Mouse (Mus musculus) liver, adult 2 months (tissue): ENCODE data around the gene Lamtor3. TPM values are rescaled to one million over a fixed set of nuclear protein-coding genes. Genes with fewer than 3 reads are reported as not detected.
A peak's percentile ranks its signal among the peaks of the same experiment; 100 is the strongest.

Source experiments
- DNase-seq: peaks from one replicate; pipeline ENCODE4 v3.0.0-alpha.2; 2011; ENCODE audit warnings: low read depth, low spot score; ENCODE audit errors: extremely low read depth
- H3K27ac ChIP-seq: fragments of 200-500 bp; replicated peaks from 2 replicates; pipeline ENCODE4 v1.5.1; 2012; ENCODE audit warnings: low read depth, mild to moderate bottlenecking, control low read depth, inconsistent platforms, low read length; ENCODE audit not compliant: insufficient read depth
- H3K27me3 ChIP-seq: fragments of 200-500 bp; 2 replicates; pipeline ENCODE4 v1.6.1; 2012; ENCODE audit warnings: mild to moderate bottlenecking, moderate library complexity, low read length, inconsistent platforms; ENCODE audit not compliant: control insufficient read depth, insufficient read depth
- H3K36me3 ChIP-seq: fragments of 200-500 bp; 2 replicates; pipeline ENCODE4 v1.6.1; 2012; ENCODE audit warnings: low read length, inconsistent platforms; ENCODE audit not compliant: control insufficient read depth, insufficient read depth
- H3K4me1 ChIP-seq: fragments of 200-500 bp; 2 replicates; pipeline ENCODE4 v1.6.1; 2011; ENCODE audit warnings: low read length; ENCODE audit not compliant: control insufficient read depth, insufficient read depth
- H3K4me3 ChIP-seq: fragments of 200-500 bp; 2 replicates; pipeline ENCODE4 v1.5.1; 2011; ENCODE audit warnings: low read depth, mild to moderate bottlenecking, control low read depth, low read length, moderate library complexity; ENCODE audit not compliant: insufficient read depth
- H3K79me2 ChIP-seq: fragments of 200-500 bp; 2 replicates; pipeline ENCODE4 v1.6.1; 2012; ENCODE audit warnings: inconsistent platforms, mild to moderate bottlenecking, low read length, moderate library complexity; ENCODE audit not compliant: control insufficient read depth, insufficient read depth
- H3K9ac ChIP-seq: fragments of 200-500 bp; 2 replicates; pipeline ENCODE4 v1.6.1; 2012; ENCODE audit warnings: low read depth, mild to moderate bottlenecking, control low read depth, inconsistent platforms, low read length
- CTCF ChIP-seq: fragments of 200-500 bp; IDR thresholded peaks from 2 replicates; pipeline ENCODE4 v1.5.1; 2011; ENCODE audit warnings: low read depth, low read length, control low read depth
- POLR2A ChIP-seq: fragments of 200-500 bp; IDR thresholded peaks from 2 replicates; pipeline ENCODE4 v1.6.1; 2011; ENCODE audit warnings: low read length, control low read depth; ENCODE audit not compliant: insufficient read depth; ENCODE audit errors: extremely low read depth
- WGBS: fragments of 180-500 bp; shearing (Covaris S2); methylation state at CpG from one replicate; pipeline ENCODE4 v1.1.7; 2018; 5-methylcytosine and 5-hydroxymethylcytosine counted together
- polyA plus RNA-seq: library from polyadenylated mRNA; depleted of rRNA; stranded (reverse); fragments of >200 nt; gene quantifications from 2 replicates; pipeline ENCODE4 v1.2.3, GENCODE M21; 2012
- total RNA-seq: library from RNA; depleted of rRNA; stranded (reverse); fragments of >200 nt; gene quantifications from 2 replicates; pipeline ENCODE4 v1.2.3, GENCODE M21; 2014

Lamtor3 gene
- total and polyA plus RNA-seq, 2 experiments = 10.8 to 24.5 TPM

DNA sequence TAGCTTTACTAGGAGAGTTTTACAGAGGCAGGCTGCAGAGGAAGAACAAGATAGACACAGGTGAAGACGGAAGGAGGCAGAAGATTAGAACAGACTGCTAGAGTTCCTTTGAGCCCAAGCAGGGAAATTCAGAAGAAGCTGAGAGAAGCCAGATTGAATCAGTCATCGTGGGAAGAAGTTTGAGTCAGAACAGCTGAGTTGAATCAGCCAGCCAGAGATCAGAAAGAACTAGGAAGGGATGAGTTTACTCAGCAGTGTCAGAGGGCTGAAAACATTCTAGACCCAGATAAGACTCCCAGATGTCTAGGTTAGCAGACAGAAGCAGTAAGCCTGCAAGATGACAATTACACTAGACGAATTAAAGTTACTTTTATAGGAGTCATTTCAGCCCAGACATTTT is 15.7 kb downstream of the Lamtor3 start:
- no peak for DNase-seq
- 77% methylated on average over 3 of the region's 3 CpGs for WGBS
- H3K36me3 ChIP-seq = peaks cover 4% of the 10 kb centered on the region; the same call in 1 of the 2 replicates

DNA sequence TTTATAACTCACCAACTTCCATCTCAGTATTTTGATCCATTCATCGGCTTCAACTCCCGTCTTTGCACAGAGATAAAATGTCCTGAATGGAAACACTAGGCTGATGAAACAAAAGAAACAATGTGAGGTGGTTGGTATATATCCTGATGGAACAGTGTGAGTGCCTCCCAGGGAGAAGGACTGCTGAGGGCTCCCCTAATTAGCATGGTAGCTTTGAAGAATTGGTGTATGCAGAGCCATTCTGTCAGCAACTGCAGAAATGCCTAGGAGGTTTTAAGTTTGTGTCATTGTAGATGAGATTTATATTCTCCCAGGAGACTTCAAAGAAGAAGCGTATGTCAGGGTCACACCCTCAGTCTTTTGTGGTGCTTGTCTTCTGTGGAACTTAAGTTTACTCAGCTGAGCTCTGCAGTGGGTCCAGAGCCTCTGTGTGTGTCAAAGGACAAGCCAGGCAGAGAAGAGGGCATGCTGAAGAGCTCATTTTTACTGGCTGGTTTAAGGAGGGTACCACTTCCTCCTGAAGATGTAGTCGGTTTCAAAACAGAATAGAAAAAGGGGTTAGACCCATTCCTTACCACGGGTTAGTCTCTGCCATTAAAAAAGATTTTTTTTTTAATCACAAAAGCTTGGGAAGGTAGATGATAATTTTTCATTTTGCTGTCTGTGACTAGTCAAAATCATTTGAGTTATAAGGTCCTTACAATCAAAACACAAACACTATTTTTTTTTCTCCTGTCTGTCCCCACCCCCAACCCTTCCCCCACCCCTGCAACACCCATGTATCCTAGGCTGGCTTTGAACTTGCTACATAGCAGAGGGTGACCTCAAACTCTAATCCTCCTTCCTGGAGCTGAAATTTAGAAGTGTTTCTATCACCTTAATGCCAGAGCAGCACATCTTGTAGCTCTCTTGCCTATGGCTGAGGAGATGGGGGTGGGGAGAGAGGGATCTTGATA is 17.5 kb downstream of the Lamtor3 start:
- Histone ChIP-seq H3K27ac (no peak overlapping the region), H3K4me1 (no peaks in the 10 kb centered on the region), H3K27me3 (no peaks in the 10 kb centered on the region), H3K4me3 (no peak overlapping the region), H3K36me3 (peaks cover 2% of the 10 kb centered on the region; the same call in 1 of the 2 replicates), H3K79me2 (no peaks in the 10 kb centered on the region), H3K9ac (no peak overlapping the region)
- WGBS = 77% methylated on average over 5 of the region's 5 CpGs
- TF ChIP-seq POLR2A (no peak), CTCF (no peak)
- DNase-seq = no peak

More for the DNA sequence above, 15.7 kb downstream of the Lamtor3 start:
- Histone ChIP-seq H3K79me2 (no peaks in the 10 kb centered on the region), H3K4me3 (no peak overlapping the region), H3K27me3 (no peaks in the 10 kb centered on the region), H3K9ac (no peak overlapping the region), H3K27ac (no peak overlapping the region), H3K4me1 (no peaks in the 10 kb centered on the region)
- TF ChIP-seq POLR2A (no peak), CTCF (no peak)

DNA sequence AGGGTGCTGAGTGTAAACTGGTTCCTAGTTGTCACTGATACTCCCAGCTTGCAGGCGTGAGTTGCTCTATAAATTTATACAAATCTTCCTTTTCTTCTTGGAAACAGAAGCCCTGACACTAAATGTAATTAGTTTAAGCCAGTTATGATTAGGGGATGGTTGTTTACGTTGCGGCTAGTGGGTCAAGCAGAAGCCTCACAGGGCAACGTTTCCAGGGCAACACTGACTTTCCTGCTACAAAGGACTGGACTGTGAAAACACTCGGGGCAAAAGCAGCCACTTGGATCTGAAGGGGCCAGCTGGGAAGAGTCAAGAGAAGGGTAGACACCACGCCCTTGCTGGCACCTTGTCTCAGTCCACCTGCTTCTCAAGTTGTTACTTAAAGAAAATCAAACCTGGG is 18.2 kb downstream of the Lamtor3 start:
- no peaks in the 10 kb centered on the region for H3K79me2 ChIP-seq
- H3K4me3 ChIP-seq = no peak overlapping the region
- H3K9ac ChIP-seq = no peak overlapping the region
- H3K27ac ChIP-seq = no peak overlapping the region
- no peak for DNase-seq
- H3K36me3 ChIP-seq = no peaks in the 10 kb centered on the region; the same call in 1 of the 2 replicates
- no peaks in the 10 kb centered on the region for H3K27me3 ChIP-seq
- TF ChIP-seq CTCF (no peak), POLR2A (no peak)
- H3K4me1 ChIP-seq = no peaks in the 10 kb centered on the region
- 67% methylated on average over 6 of the region's 6 CpGs for WGBS

- no peak overlapping the region for H3K4me3 ChIP-seq
- no peaks in the 10 kb centered on the region for H3K27me3 ChIP-seq
- no peaks in the 10 kb centered on the region for H3K79me2 ChIP-seq
- TF ChIP-seq CTCF (peak; percentile 31; the same call in 1 of the 2 replicates), POLR2A (no peak)
- no peak overlapping the region for H3K27ac ChIP-seq
- no peak overlapping the region for H3K9ac ChIP-seq
- no peak for DNase-seq
- no peaks in the 10 kb centered on the region for H3K36me3 ChIP-seq
- 50% methylated on average over 6 of the region's 6 CpGs for WGBS
- H3K4me1 ChIP-seq = no peaks in the 10 kb centered on the region
Observed at GRCm38 (mm10) chr3:137938608-137939007, 20.3 kb downstream of the Lamtor3 start.

DNA sequence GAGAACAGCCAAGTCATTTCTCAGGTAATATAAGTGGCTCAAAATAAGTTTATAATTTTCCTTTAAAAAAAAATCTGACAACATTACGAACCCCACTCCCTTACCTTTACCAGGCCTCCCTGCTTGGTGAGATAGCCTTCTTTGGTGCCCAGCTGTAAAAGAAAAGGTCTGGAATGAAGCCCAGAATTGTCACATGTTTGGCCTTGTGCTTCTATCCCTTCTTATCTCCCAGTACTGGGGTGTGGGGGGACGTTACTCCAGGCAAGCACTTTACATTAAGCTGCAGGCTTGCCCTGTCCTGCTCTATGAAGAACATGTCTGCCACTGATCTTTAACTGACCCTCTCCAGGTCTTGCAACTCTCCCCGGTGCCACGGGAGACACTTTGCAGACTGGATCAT is 22.5 kb downstream of the Lamtor3 start:
- DNase-seq = no peak

GRCm38 (mm10) chr3:137941555-137941954 is 23.2 kb downstream of the Lamtor3 start:
- no peak for DNase-seq
- Histone ChIP-seq H3K79me2 (no peaks in the 10 kb centered on the region), H3K4me3 (no peak overlapping the region), H3K9ac (no peak overlapping the region), H3K27me3 (no peaks in the 10 kb centered on the region), H3K27ac (no peak overlapping the region), H3K36me3 (no peaks in the 10 kb centered on the region), H3K4me1 (peaks cover 1% of the 10 kb centered on the region; the same call in 1 of the 2 replicates)
- TF ChIP-seq CTCF (no peak), POLR2A (no peak)

More for the DNA sequence above, 22.5 kb downstream of the Lamtor3 start:
- peaks cover 1% of the 10 kb centered on the region; the same call in 1 of the 2 replicates for H3K4me1 ChIP-seq
- no peak overlapping the region for H3K9ac ChIP-seq
- no peaks in the 10 kb centered on the region for H3K27me3 ChIP-seq
- no peaks in the 10 kb centered on the region for H3K36me3 ChIP-seq
- H3K4me3 ChIP-seq = no peak overlapping the region
- H3K27ac ChIP-seq = no peak overlapping the region
- TF ChIP-seq POLR2A = no peak
- TF ChIP-seq CTCF = no peak
- WGBS = 50% methylated on average over 4 of the region's 4 CpGs
- no peaks in the 10 kb centered on the region for H3K79me2 ChIP-seq
